ENCODE assay signal across 15 mouse cellular contexts in genomic region chr4:144992413-144992812, GRCm38 (mm10).
DNase-seq lines count a peak whose midpoint lies in the region; ATAC-seq and TF ChIP-seq lines count a peak whose summit lies in the region.
"Had no signal": no experiment of that assay in that cellular context is flagged by ENCODE, and none has a peak within 500 bp of the region (broad histone marks: within the 10 kb centered on the region; RNA-seq: fewer than 3 reads in every experiment).

No protein-coding gene starts in this region.

- H3K4me1 ChIP-seq in heart, adult 2 months (ENCODE audit: control insufficient read depth, insufficient read depth, low read length): peaks cover 9% of the 10 kb centered on the region
- peaks cover 83% of the 10 kb centered on the region for H3K4me1 ChIP-seq in kidney, embryonic 15.5 days
- peaks cover 27% of the 10 kb centered on the region for H3K4me1 ChIP-seq in limb, embryonic 14.5 days (ENCODE audit: control insufficient read depth, insufficient read depth, low read length)

- no peak for DNase-seq in heart, adult 2 months
- no peak for DNase-seq in heart, postnatal 36 days
- DNase-seq in ZHBTc4 (ENCODE audit: low read depth, low spot score): peak; percentile 84
- no peak for DNase-seq in limb, embryonic 14.5 days (ENCODE audit: low spot score)
- DNase-seq in left cerebral cortex, postnatal 14 days (ENCODE audit: low spot score in 2 of 2): no peak
- no peak for DNase-seq in thymus, postnatal 4 days
- DNase-seq: cerebellum, adult 2 months; gastrocnemius, postnatal 14 days; heart, postnatal 14 days; left cerebral cortex, postnatal 4 days; right cerebral cortex, postnatal 4 days had no signal

- peak overlapping the region; percentile 15; the same call in 1 of the 2 replicates for H3K27ac ChIP-seq in heart, adult 2 months
- peak overlapping the region; percentile 67 for H3K27ac ChIP-seq in kidney, embryonic 15.5 days
- peak overlapping the region; percentile 15; the same call in 1 of the 2 replicates for H3K27ac ChIP-seq in limb, embryonic 14.5 days (replicated peaks; ENCODE audit: low read depth, low read length)
- H3K27ac ChIP-seq: forebrain, embryonic 13.5 days; heart, embryonic 10.5 days had no signal

- TF ChIP-seq POLR2A in heart, adult 2 months (IDR thresholded peaks at IDR 0.05; ENCODE audit: insufficient read depth, low read depth, low read length): no peak
- no peak for TF ChIP-seq POLR2A in limb, embryonic 14.5 days (IDR thresholded peaks at IDR 0.05; ENCODE audit: borderline replicate concordance, extremely low read depth, insufficient read depth, insufficient read length)

- H3K9me3 ChIP-seq in kidney, embryonic 15.5 days (replicated peaks): no peaks in the 10 kb centered on the region
- no peaks in the 10 kb centered on the region for H3K9me3 ChIP-seq in limb, embryonic 14.5 days (ENCODE audit: control insufficient read depth, low read length)
- H3K9me3 ChIP-seq: embryonic facial prominence, embryonic 15.5 days; forebrain, embryonic 13.5 days; heart, embryonic 10.5 days had no signal

- peaks cover 1% of the 10 kb centered on the region; the same call in 1 of the 2 replicates for H3K36me3 ChIP-seq in heart, adult 2 months (ENCODE audit: control insufficient read depth, insufficient read depth, low read length)
- no peaks in the 10 kb centered on the region for H3K36me3 ChIP-seq in kidney, embryonic 15.5 days
- 0 out of 2 replicates have a peak, but pooled peaks cover 3% of the 10 kb centered on the region for H3K36me3 ChIP-seq in limb, embryonic 14.5 days (ENCODE audit: control insufficient read depth, insufficient read depth, low read length)
- H3K36me3 ChIP-seq: embryonic facial prominence, embryonic 15.5 days; heart, embryonic 10.5 days had no signal

- H3K4me2 ChIP-seq in kidney, embryonic 15.5 days: no peak overlapping the region
- H3K4me2 ChIP-seq in limb, embryonic 14.5 days (replicated peaks; ENCODE audit: low read depth, low read length, severe bottlenecking): no peak overlapping the region
- H3K4me2 ChIP-seq: embryonic facial prominence, embryonic 15.5 days; forebrain, embryonic 13.5 days had no signal

- H3K4me3 ChIP-seq in heart, adult 2 months: no peak overlapping the region
- H3K4me3 ChIP-seq in kidney, embryonic 15.5 days (replicated peaks): no peak overlapping the region
- no peak overlapping the region for H3K4me3 ChIP-seq in limb, embryonic 14.5 days (replicated peaks; ENCODE audit: low read length)
- H3K4me3 ChIP-seq: embryonic facial prominence, embryonic 15.5 days; forebrain, embryonic 13.5 days; heart, embryonic 10.5 days had no signal

- TF ChIP-seq CTCF in heart, adult 2 months (IDR thresholded peaks at IDR 0.05): no peak

- H3K9ac ChIP-seq in heart, adult 2 months (ENCODE audit: low read depth, low read length): no peak overlapping the region
- no peak overlapping the region for H3K9ac ChIP-seq in kidney, embryonic 15.5 days
- no peak overlapping the region for H3K9ac ChIP-seq in limb, embryonic 14.5 days (ENCODE audit: low read depth, low read length, severe bottlenecking)
- H3K9ac ChIP-seq: embryonic facial prominence, embryonic 15.5 days; forebrain, embryonic 13.5 days had no signal

- intact Hi-C loops in heart, adult 2 months (cut with DNase I): no loop called here
- intact Hi-C loops in heart, postnatal 36 days (cut with DNase I): no loop called here
- intact Hi-C loops in left cerebral cortex, postnatal 14 days (cut with DNase I): no loop called here

- WGBS in heart, adult 2 months: 62% methylated on average over 3 of the region's 3 CpGs
- 44% methylated on average over 3 of the region's 3 CpGs for WGBS in kidney, embryonic 15.5 days
- 38% methylated on average over 3 of the region's 3 CpGs for WGBS in limb, embryonic 14.5 days

- no peaks in the 10 kb centered on the region; the same call in 1 of the 2 replicates for H3K79me2 ChIP-seq in heart, adult 2 months (replicated peaks; ENCODE audit: control insufficient read depth, insufficient read depth, low read length)

- no peaks in the 10 kb centered on the region for H3K27me3 ChIP-seq in heart, adult 2 months (ENCODE audit: control insufficient read depth, insufficient read depth, low read length)
- no peaks in the 10 kb centered on the region for H3K27me3 ChIP-seq in kidney, embryonic 15.5 days
- no peaks in the 10 kb centered on the region for H3K27me3 ChIP-seq in limb, embryonic 14.5 days (ENCODE audit: control insufficient read depth, insufficient read depth, low read length)
- H3K27me3 ChIP-seq: embryonic facial prominence, embryonic 15.5 days; forebrain, embryonic 13.5 days had no signal

- TF ChIP-seq EP300 in heart, adult 2 months (IDR thresholded peaks at IDR 0.05; ENCODE audit: insufficient read depth, low read depth, low read length): no peak

- ATAC-seq in kidney, embryonic 15.5 days (replicated peaks; ENCODE audit: low FRiP score): no peak
- no peak for ATAC-seq in limb, embryonic 14.5 days (ENCODE audit: low FRiP score, low read depth)

Comparison
In these comparisons a context has a peak if more than half of its experiments do, and no peak if none do; other contexts are left out.
1. H3K27ac ChIP-seq: peak in every context shown above with its lines; median percentile 67 in kidney, embryonic 15.5 days; 15 in heart, adult 2 months; 15 in limb, embryonic 14.5 days.